Mouse (Mus musculus): ENCODE results near the gene Hist2h2ac.
"Not testable (repeated sequence)": the region's sequence is repeated elsewhere in the genome, so short reads cannot be mapped to it uniquely, and the experiment has no call there.

Gene Hist2h2ac

DNA sequence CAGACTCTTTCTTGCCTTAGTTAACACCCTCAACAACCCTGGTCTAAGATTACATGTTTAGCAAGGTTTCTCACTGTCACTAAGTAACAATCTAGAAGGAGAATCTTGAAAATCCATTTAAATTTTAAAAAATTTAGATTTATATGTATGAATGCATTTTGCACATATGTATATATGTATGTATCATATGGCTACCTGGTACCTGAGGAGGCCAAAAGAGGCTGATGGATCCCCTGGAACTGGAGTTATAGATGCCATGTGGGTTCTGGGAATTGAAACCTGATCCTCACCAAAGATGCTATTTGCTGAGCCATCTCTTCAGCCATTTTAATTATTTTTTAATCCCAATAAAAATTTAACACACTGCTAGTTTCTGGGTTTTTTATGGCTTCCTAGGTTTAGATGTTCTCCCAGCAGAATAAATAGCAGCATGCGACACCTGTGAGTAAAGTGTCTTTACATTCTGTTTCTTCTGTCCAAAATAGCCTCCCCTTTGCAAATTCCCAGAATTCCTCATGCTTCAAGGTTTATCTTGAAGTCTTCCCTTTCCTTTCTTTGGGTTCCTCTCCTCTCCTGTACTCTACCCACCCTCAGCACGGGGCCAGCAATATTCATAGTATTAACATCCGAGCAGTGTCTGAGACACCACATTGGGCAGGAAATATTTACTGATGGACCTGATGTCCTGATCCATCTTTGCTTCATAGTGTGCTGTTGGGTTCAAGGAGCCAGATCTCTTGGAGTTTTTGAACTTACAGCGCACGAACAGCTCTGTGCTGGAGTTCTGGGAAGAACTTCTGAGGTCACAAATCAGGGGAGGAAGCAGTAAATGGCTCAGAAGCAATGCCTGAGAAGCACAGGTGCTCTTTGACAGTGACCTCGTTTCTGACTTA lies 27.7 kb upstream of the Hist2h2ac start:
- no peak for DNase-seq

DNA sequence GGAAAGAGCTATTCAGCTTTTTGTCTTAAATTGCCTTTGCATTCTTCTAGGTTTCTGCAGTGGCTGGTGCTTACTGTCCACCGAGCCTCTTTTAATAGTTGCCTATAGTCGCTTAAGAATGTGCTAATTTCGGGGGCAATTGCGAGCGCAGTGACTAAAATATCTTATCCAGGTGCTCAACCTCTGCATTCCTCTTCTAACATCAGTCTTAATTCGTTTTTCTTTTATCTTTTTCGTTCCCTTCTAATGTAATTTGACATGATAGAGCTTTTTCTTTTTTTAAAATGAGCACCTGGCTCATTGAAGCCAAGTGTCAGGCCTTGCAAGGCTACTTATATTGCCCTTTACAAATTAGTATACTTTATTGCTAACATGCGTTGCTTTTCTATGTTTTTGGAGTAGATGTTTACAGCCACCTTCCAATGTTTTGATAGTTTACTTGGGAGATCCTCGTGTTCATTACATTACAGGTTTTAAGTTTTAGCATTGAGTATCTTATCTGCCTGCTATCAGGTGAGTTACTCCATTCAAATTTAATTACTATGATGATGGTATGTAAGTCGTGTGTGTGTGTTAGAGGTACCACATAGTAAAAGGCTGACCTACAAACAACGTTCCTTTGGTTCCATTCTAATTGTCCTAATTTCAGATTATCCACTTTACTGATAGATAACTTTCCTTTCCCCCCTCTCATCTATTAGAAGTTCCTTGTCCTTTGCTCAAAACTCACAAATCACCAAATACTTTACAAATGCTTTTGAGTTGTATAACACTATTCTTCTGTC lies 26.9 kb upstream of the Hist2h2ac start:
- DNase-seq = no peak

DNA sequence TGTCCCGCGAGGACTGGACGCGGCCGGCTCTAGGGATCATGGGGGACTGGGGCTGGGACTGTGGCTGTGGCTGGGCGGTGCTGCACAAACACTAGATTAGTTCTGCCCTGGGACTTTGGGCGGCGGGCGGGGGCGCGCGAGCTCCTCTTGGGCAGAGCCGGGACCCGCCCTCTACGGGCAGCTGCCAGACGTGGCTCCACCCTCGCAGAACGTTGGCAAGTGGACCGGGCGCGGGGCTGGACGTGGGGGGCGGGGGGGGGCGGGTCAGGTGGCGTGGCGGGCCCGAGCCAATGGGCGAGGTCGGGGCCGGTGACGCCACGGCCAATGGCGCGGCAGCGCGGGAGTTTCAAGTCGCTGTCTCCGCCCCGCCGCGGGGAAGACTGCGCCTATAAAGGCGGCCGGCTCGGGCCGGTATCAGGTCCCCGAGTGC lies 25.8 kb upstream of the Hist2h2ac start, which contains the start of gene Hist2h3c1:
Hist2h3c1 (plus strand) TSS at position 259 of the 430 bp plus-strand sequence.
- not testable (repeated sequence) for DNase-seq

DNA sequence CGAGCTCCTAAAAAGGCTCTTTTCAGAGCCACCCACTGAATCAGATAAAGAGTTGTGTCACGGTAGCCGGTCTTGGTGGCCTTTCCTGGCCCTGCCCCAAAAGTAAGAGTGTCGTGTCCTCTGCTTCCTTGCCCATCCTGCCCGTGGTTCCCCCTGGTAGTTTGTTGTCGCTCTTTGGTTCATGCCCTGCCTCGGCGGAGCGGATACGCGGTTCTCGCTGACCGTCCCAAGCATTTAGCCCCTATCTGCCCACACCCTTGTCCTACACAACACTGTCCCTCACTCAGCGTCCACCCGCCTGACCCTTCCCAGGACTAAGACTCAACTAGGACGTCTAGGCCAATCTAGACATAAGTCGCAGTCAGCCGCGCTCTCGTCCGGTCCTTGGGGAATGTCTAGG lies 25.3 kb upstream of the Hist2h2ac start:
- DNase-seq = not testable (repeated sequence)

DNA sequence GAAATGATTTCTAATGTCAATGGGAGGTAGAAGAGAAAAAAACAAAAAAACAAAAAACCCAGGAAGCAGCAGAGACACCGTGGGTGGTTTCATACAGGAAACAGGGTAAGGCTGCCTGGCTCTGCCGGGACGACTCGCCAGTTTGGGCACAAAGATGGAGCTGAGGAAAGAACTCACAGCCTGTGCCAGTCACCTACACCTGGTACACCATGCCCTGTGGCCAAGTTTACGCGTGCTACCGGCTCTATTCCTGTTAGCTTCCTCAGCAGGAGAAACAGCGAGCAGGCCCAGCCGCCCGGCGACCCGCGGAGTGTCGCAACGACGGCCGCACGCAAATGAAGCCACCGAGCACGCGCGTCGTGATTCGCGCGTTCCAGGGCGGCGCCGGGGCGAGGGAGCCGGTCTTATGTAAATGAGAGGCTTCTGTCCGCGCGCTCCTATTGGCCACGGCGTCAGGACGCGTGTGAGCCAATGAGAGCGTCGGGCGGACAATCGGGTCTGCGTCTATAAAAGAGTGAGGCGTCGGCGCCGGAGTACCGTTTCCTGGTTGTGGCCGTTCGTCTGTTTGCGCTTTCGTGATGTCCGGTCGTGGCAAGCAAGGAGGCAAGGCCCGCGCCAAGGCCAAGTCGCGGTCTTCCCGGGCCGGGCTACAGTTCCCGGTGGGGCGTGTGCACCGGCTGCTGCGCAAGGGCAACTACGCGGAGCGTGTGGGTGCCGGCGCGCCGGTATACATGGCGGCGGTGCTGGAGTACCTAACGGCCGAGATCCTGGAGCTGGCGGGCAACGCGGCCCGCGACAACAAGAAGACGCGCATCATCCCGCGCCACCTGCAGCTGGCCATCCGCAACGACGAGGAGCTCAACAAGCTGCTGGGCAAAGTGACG lies 24.6 kb upstream of the Hist2h2ac start, which contains the start of gene Hist2h2aa1:
Hist2h2aa1 (plus strand) TSS at position 495 of the 884 bp plus-strand sequence.
- peak; percentile 78 for DNase-seq

DNA sequence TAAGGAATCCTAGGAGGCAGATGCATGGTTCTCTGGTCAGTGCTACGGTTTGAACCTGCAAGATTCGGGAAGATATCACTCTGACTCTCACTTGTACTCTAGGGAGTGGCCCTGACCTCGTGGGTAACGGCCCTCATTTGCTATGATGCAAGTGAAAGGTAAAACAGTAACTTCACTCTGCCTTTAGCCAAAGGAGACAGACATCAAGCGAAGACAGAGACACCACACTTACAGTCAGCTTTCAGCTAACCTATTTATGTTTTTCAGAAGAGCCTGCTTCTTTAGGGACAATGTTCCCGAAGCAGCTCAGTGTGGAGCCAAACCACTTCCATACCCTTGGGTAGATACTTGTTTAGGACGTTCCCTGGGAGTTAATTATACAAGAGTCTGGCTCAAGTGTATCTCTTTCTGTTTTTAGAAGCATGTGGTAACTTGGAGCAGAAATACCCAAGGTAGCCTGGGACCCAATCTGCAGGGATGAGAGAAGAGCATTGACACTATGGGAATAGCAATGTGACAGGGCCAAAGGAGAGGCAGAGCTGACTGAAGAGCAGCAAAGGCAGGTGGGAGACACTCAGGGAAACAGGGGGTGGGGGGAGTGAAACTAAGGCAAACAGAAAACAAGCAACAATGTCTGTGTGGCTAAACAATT lies 23.4 kb upstream of the Hist2h2ac start:
- no peak for DNase-seq

DNA sequence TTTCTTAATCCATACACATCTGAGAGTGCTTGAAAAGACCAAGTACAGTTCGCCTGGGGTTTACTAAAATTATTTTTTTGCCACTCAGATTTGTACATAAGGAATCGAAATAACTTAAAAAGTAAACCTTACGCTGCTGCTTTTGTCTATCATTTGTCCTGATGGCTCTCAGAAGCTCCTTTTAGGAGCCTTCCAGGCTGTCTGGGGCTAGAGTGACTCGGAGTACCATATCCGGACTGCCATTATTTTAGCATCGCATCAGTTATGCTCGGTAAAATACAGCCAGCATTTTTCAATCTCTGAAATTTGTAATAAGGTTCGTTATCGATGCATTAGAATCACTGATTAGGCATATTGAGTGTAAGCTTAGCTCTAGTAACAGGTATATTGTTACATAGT lies 20.1 kb upstream of the Hist2h2ac start:
- no peak for DNase-seq

DNA sequence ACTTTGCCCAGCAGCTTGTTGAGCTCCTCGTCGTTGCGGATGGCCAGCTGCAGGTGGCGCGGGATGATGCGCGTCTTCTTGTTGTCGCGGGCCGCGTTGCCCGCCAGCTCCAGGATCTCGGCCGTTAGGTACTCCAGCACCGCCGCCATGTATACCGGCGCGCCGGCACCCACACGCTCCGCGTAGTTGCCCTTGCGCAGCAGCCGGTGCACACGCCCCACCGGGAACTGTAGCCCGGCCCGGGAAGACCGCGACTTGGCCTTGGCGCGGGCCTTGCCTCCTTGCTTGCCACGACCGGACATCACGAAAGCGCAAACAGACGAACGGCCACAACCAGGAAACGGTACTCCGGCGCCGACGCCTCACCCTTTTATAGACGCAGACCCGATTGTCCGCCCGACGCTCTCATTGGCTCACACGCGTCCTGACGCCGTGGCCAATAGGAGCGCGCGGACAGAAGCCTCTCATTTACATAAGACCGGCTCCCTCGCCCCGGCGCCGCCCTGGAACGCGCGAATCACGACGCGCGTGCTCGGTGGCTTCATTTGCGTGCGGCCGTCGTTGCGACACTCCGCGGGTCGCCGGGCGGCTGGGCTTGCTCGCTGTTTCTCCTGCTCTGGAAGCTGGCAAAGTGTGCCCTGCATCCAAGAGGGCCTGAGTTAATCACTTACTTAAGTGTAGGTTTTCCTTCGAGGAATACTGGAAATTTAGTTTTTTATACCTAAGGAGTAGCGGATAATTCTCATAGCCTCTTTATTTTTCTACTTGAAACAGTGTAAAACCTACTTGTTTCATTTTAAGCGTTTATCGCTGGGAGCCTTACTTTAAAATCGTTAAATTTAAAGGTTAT lies 19.5 kb upstream of the Hist2h2ac start, which contains the start of gene Hist2h2aa2:
Hist2h2aa2 (minus strand) TSS at position 328 of the 850 bp plus-strand sequence.
- peak; percentile 87 for DNase-seq

DNA sequence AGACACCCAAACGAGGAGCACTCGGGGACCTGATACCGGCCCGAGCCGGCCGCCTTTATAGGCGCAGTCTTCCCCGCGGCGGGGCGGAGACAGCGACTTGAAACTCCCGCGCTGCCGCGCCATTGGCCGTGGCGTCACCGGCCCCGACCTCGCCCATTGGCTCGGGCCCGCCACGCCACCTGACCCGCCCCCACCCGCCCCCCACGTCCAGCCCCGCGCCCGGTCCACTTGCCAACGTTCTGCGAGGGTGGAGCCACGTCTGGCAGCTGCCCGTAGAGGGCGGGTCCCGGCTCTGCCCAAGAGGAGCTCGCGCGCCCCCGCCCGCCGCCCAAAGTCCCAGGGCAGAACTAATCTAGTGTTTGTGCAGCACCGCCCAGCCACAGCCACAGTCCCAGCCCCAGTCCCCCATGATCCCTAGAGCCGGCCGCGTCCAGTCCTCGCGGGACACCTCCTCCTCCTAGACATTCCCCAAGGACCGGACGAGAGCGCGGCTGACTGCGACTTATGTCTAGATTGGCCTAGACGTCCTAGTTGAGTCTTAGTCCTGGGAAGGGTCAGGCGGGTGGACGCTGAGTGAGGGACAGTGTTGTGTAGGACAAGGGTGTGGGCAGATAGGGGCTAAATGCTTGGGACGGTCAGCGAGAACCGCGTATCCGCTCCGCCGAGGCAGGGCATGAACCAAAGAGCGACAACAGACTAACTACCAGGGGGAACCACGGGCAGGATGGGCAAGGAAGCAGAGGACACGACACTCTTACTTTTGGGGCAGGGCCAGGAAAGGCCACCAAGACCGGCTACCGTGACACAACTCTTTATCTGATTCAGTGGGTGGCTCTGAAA lies 18.5 kb upstream of the Hist2h2ac start, which contains the start of gene Hist2h3c2:
Hist2h3c2 (minus strand) TSS at position 174 of the 840 bp plus-strand sequence.
- DNase-seq = peak; percentile 18

DNA sequence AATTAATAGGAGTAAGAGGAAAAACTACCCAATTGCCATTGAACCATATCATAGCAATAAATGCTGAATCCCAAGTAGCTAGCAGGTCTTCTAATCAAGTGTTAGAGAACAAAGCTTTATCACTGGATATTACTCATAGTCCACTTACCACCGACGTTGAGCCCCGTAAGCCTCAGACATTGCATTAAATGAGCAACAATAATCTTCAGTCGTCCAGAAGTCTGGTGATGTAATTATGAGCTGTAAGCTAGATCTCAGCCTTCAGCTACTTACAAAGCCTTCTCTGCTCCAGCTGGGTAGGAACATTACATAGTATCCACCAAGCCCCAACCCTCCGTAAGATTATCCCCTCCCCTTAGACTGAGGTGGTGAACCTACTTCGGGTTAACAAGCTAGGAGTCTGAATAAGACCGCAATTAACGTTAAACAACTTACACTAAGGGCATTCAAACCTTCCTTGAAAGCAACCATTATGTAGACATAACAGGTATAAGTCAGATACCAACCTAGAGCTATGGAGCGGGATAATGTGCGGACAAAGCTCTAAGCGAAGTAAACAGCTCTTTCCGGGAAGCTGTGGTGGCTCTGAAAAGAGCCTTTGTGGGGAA lies 17.3 kb upstream of the Hist2h2ac start:
- DNase-seq = no peak

DNA sequence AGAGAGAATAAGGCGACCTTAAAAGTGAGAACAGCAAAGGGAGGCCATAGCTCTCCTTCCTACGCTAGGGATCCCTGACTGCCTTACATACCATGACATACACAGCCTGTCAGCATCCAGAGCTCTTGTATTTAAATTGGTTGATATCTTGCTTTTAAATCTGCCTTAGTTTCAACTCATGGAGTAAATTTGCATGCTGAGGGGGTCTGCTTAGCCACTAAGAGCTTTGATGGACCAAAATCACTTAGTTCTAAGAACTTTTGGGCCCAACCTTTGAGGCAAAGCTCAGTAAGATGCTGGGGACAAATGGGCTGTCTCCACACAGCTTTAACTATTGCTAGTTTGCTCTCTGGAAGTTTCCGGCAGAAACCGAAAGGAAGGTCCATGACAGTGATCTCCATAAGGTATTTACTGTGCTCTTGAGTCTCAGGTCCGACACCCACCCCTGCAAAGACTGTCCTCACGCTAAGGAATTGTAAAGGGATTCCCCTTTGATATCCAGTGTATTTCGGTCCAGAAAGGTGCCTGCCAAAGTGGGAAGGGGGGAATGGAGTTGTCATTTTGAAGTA lies 16.7 kb upstream of the Hist2h2ac start:
- no peak for DNase-seq

DNA sequence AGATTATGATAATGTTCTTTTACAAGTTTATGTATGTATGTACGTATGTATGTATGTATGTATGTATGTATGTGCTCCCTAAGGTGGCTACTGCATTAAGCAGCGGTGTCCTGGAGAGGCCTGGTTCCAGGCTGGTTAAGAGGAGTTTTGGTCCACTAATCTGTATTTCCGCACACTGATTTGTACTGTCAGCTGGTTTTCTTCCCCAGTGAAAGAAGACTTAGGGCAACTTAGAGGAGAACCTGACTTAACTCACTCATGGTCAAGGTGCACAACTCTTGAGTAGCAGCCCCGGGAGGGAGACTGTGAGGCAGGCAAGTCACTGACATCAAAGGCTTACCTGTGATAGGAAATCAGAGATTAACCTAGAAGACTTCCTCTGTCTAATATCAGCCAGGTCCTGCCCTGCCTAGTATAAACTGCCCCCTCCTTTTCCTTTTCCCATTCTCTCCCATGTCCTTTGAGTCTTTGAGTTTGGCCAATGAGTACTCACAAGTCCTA lies 16.2 kb upstream of the Hist2h2ac start:
- no peak for DNase-seq

DNA sequence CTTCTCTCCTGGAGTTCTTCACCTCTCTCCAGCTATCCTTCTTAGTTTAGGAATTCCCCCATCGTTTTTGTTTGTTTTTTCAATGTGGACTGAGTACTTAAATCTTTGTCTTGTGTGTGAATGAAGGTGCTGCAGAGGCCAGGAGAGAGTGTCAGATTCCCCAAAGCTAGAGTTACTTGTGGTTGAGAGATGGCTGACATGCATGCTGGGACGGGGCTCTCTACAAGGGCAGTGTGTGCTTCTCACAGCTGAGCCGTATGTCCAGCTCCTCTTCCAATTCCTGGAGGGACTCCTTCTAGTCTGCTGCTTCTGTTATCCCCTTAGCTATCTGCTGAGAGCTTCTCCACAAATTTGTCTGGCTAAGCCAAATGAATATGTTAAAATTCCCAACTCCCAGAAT lies 15.2 kb upstream of the Hist2h2ac start:
- DNase-seq = no peak

DNA sequence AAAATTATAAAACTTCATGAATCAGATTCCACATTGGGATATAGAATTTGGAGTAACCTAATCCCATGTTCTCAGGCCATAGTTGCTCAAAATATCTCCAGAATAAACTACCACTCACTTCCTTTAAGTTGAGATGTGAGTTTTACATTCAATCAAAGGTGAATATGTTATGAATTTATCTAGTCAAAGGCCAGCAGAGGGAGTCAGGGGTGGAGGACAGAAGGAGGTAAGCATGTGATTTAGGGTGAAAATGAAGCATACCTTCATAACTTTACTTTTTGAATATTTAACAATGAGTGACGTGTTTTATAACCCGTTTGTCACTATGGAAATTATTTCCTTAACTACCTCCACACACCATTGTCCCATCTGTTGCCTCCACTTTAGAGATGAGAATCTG lies 14.2 kb upstream of the Hist2h2ac start:
- DNase-seq = no peak

DNA sequence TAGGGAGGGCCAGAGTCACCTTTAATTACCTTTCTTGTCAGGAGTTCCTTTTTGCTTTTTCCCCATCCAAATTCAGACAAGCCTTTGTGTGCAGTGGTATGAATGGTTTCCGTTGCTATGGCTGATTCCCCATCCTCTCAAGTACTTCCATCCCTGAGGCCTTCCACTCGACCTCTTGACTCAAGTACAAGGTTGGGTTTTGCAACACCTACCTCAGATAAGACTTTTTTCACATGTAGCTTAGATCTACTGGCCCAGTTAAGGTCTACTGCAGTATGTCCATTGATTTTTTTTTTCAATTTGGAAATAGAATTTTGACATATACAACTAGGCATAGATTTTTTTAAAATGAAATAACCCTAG lies 11.1 kb upstream of the Hist2h2ac start:
- DNase-seq = no peak

DNA sequence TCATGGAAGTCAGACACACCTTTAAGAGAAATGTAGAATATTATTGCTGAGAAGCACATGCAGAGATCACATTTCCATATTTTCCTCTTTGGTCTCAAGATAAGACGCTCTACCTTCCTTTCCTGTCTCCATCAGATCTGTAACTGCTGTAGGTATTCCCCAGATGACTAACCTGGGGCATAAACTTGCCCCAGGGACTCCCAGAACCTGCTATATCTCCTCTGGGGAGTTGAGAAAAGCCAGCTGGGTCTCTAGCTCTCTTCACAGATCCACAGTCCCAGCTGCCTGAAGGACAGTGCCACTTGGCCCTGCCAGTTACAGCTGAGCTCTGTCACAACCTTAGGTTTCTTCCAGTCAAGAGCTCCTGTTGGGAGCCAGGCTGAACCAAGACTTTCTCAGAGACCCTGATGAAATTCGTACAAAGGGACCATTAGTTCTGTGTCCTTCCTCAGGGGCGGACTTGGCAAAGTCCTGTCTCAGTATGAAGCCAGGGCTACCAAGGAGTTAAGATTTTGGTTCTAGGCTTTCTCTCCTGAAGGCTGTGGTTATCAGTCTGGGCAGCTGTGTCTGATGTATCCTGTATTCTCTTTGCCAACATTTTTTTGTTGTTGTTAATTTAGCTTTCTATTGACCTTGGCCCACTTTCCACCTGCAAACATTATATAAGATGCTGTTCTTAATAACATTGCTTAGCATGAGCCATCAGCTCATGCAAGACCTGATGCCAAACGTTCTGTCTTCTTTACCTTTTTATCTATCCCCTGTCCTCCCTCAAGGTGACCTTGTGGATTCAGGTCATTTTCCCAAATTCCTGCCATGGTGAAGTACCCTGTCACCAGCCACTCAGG lies 10.5 kb upstream of the Hist2h2ac start:
- DNase-seq = no peak

DNA sequence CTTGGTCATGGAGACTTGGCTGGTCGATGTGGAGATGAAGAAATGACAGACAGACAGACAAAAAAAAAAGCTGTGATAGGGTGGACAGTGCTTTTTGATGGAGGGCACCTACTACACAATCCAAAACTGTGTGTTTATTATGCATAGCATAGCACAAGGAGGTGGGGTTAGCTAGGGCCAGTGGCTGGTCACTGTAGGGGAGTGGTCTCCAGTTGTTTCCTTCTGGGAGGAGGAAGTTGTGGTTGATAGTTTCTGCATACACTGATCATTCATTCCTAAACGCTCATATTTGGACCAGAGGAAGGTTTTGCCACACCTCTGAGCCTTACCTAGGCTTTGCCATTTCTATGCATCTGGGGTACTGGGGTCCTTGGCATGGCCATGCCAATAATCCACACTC lies 9.7 kb upstream of the Hist2h2ac start:
- no peak for DNase-seq

DNA sequence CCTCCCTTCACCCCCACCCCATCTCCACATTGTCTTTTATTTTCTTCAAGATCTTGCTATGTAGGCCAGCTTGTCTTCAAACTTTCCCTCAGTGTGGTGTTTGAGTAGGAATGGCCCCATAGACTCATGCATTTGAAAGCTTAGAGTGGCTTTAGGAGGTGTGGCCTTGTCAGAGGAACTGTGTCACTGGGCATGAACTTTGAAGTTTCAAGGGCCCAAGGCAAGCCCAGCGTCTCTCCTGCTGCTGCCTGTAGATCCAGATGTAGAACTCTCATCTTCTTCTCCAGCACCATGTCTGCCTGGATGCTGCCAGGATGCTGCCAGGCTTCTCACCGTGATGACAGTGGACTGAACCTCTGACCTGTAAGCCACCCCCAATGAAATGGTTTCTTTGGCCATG lies 8.1 kb upstream of the Hist2h2ac start:
- no peak for DNase-seq

Measured in right cerebral cortex, postnatal 4 days (tissue).